Mouse (Mus musculus) lung, postnatal 0 days (tissue): ENCODE results near the gene Gm21083.
"Not testable (repeated sequence)": the region's sequence is repeated elsewhere in the genome, so short reads cannot be mapped to it uniquely, and the experiment has no call there.

ENCODE experiments used
- CTCF ChIP-seq: IDR thresholded peaks from 2 replicates; pipeline ENCODE4 v1.5.1; 2016; ENCODE audit warnings: antibody characterized with exemption, mild to moderate bottlenecking
- EP300 ChIP-seq: IDR thresholded peaks from 2 replicates; pipeline ENCODE4 v1.6.1; 2016; ENCODE audit warnings: antibody characterized with exemption, mild to moderate bottlenecking, control low read depth

DNA sequence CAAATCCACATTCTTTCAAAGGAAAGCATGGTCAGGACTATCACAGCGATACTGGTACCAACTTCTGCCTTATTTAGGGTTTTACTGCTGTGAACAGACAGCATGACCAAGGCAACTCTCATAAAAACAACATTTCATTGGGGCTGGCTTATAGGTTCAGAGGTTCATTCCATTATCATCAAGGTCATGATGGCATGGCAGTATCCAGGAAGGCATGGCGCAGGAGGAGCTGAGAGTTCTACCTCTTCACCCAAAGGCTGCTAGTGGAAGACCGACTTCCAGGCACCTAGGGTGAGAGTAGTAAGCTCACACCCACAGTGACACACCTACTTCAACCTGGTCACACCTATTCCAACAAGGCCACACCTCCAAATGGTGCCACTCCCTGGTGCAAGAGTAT lies 39.1 kb downstream of the Gm21083 start:
- not testable (repeated sequence) for TF ChIP-seq CTCF, EP300
